Mouse (Mus musculus) MEL-GATA-1-ER (cell line): ENCODE measurements around the gene Anpep.
"Not testable (repeated sequence)": the region's sequence is repeated elsewhere in the genome, so short reads cannot be mapped to it uniquely, and the experiment has no call there.

Source experiments
- DNase-seq: peaks from one replicate; pipeline ENCODE4 v3.0.0-alpha.2; 2012; ENCODE audit warnings: low read depth; ENCODE audit errors: extremely low read depth

The Anpep gene

DNA sequence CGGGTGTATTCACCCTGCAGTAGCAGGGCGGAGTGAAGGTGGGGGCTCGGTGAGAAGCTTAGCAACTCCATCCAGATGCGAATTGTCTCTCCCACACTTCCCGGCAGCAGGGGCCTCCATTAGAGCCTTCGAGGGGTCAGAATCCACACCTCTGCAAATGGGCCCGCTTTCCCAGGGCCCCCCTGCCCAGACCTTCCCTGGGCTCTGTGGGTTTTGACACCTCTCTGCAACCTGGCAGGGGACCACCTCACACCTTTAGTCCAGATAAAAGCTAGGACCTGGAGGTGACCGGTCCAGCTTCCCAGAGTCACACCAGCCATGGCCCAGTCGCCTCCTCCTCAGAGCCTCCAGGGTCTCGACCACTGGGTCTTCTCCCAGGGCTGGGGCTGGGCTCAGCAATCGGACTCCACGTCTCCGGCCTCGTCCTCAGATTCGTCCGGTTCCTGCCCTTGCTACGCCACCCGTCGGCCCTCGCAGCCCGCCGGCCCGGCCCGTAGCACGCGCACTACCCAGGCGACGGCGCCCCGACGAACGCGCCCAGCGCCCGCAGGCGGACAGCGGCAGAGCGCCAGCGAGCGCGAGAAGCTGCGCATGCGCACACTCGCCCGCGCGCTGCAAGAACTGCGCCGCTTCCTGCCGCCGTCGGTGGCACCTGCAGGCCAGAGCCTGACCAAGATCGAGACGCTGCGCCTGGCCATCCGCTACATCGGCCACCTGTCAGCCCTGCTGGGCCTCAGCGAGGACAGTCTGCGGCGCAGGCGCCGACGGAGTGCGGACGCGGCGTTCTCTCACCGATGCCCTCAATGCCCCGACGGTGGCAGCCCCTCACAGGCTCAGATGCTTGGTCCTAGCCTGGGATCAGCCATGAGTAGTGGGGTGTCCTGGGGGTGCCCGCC lies 50.0 kb downstream of the Anpep start, which contains the start of gene Mesp2:
Gene Mesp2, plus strand, starts transcription at position 117 of the 896 bp plus-strand sequence.
- DNase-seq, result no peak

- no peak for DNase-seq
Measured at GRCm38 (mm10) chr7:79808561-79808960, 52.3 kb downstream of the Anpep start.

DNA sequence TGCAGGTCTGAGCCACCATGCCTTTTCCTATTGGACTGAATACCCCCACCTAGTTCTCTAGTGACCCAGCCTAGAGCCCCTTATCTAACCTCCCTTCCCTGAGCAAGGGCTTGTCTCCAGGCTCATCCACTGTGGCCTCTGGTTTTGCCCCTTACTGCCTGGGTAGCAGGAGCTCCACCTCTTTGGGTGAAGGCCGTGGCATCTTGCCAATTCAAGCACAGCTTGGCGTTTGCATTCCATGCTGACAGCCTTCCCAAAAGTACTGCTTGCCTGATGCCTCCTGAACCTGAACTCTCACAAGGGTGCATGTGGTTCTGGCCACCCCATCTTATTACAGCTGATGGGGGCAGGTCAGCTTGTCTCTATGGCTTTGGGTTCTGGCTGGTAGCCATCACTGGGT lies 57.0 kb downstream of the Anpep start:
- no peak for DNase-seq

- DNase-seq, result no peak
Measured at GRCm38 (mm10) chr7:79802037-79802436, 58.8 kb downstream of the Anpep start.

DNA sequence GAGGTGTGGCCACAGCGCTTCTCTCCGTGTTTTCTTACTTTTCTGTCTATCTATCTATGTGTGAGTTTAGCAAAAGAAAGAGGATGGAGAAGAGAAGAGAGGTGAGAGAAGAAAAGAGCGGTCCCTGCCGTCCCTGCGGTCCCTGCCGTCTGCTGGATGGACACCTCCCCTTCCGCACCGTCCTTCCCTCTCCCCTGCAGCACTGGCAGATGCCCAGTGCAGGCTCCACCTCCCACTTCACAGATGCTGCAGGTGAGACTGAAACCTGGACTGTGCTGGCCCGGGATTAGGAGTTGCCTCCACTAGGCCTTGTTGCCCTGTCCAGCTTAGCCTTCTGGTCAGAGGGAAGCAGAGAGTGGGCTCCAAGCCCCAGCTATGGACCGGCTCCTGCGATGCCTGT lies 59.5 kb downstream of the Anpep start:
- DNase-seq, result no peak

- DNase-seq, result no peak
Measured at GRCm38 (mm10) chr7:79800336-79800735, 60.5 kb downstream of the Anpep start.

GRCm38 (mm10) chr7:79799506-79799905 lies 61.4 kb downstream of the Anpep start:
- DNase-seq, result no peak

- DNase-seq, result peak; percentile 43
Measured at GRCm38 (mm10) chr7:79799048-79799447, 61.8 kb downstream of the Anpep start.

DNA sequence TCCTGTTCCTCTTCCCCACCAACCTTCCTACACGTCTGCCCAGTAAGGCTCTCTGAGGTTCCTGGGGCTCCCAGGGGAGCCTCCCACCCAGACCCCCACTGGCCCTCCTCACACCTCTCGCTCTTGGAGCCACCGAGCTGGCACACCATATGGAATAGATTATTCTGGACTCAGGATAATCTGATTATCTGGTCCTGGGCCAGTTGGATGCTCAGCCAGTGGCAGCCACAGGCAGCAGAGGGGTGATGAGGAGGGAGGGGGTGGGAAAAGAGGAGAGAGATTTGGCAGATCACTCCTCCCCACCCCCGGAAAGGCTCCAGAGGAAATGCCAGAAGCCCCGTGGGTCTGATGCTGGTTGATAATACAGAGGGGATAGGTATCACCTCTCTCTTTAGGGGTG lies 62.3 kb downstream of the Anpep start:
- DNase-seq, result no peak

DNA sequence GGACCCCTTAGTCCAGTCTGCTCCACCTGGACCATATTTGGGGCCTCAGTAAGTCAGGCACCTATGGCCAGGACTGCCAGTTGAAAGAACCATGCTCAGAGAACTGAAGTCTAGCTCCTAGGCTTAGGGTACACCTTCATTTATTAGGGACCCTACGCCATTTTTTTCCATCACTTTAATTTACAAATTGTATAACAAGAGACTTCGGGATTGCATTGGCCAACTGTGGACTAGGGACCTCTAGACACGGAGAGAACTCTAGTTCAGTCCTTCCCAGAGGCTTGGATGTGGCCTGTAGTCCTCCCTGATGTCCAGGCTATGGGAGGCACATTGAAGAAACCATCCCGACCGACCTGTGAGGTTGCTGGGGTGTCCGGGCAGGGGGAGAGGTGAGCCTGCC lies 67.2 kb downstream of the Anpep start, which contains the start of gene Mesp1:
Gene Mesp1, minus strand, starts transcription at position 101 of the 400 bp plus-strand sequence.
- no peak for DNase-seq

- DNase-seq, result no peak
Measured at GRCm38 (mm10) chr7:79792635-79793421, 68.0 kb downstream of the Anpep start.

DNA sequence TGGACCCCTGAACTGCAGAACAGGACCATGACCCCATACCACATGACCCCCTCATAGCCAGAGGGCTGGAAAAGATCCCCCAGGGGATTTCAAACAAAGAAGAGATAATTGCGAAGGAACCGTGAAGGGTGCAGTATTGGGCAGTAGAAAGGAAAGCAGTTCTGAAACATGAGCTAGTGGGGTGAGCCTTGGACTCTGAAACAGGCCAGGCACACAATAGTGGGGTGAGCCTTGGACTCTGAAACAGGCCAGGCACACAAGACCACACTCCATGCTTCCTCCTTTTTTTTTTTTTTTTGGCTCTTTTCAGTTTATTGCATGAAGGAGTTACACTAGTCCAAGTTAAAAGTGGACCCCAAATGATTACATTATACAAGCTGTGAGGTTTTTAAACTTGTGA lies 71.0 kb downstream of the Anpep start:
- not testable (repeated sequence) for DNase-seq

DNA sequence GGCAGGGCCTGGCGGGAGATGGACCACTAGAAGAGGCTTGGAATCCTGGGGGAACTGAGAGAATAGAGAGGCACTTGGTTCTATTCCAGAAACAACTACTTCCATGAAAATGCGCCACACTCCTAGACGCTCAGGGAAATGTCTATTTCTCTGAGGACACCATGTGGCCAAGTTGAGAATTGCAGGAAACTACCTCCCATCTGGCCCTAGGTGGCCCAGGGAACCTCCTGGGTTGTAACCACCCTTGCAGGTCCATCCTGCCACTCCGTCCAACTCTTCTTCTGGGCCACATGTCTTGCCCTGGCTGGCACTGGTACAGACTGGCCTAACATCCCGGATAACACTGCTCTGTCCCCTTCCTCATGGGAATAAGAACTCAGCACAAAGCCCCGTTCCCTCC lies 74.6 kb downstream of the Anpep start:
- DNase-seq, result no peak

- no peak for DNase-seq
Measured at GRCm38 (mm10) chr7:79782516-79782855, 78.4 kb downstream of the Anpep start.

GRCm38 (mm10) chr7:79781826-79782515 lies 78.9 kb downstream of the Anpep start:
- no peak for DNase-seq

DNA sequence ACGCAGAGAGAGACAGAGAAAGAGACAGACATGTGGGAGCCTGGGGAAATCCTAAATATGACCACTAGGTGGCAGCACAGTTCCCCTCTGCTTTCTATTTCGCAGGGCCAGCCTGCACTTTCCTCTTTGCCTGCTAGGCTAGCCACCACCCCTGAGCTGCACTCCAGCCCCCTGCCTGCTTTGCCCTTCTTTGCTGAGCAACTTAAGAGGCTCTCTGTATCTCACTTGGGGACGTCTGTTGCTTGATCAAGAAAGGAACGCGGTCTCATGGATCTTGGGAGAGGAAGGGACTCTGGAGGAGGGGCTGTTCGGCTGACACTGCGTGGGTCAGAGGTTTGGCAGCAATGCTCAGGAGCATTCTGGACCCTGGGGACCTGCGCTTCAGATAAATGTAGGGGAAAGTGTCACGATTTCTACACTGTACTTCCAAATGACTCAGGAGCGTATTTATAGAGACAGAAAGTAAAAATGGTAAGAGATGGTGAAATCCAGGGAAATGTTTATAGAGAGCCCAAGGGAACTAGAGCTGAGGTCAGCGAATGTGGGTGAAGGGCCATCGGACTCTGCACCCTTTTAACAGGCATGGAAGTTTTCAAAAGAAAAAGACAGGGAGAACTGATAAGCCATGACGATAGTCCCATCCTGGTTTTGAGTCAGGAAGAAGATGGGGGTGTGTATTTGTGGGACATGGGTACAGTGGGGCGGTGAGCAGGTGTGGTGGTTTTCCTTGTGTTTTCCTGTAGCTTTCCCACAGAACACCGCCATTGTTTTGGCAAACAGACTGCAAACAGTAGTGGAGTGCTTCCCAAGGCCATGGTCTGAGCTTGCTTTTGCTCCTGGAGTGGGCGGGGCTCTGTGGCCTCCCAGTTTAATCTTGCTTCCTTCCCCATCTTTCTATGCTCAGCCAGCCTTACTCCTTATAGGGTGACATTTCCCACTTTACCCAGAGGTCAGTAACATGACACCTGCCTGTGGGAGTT lies 79.9 kb downstream of the Anpep start:
- peak; percentile 62 for DNase-seq
